Comparison of ENCODE assay signal across 8 mouse cellular contexts in genomic region chr2:167298729-167299705, GRCm38 (mm10). TPM values are rescaled to one million over a fixed set of nuclear protein-coding genes. Genes with fewer than 3 reads are reported as not detected.
A peak's percentile ranks its signal among the peaks of the same experiment; 100 is the strongest.
DNase-seq lines count a peak whose midpoint lies in the region; ATAC-seq and TF ChIP-seq lines count a peak whose summit lies in the region.

No protein-coding gene starts in this region.

- ATAC-seq in monocyte, adult 5-6 weeks (replicated peaks; ENCODE audit: insufficient number of reproducible peaks, low FRiP score, low TSS enrichment, poor library complexity, severe bottlenecking): no peak

- no peak for TF ChIP-seq POLR2A in kidney, adult 2 months (IDR thresholded peaks at IDR 0.05; ENCODE audit: low read depth, low read length)

- no peaks in the 10 kb centered on the region; the same call in 1 of the 2 replicates for H3K36me3 ChIP-seq in kidney, adult 2 months (ENCODE audit: control insufficient read depth, insufficient read depth, low read length)

- no peak for TF ChIP-seq CTCF in kidney, adult 2 months (conservative IDR thresholded peaks at IDR 0.05; ENCODE audit: insufficient read depth, insufficient read length, low read depth, low read length)

- H3K4me1 ChIP-seq in kidney, adult 2 months (ENCODE audit: control insufficient read depth, insufficient read depth, low read length): no peaks in the 10 kb centered on the region; the same call in 1 of the 2 replicates

- 80% methylated on average over 27 of the region's 27 CpGs for WGBS in kidney, adult 2 months

- peak; percentile 7 for DNase-seq in kidney, adult 18-20 months
- DNase-seq in kidney, adult 2 months: no peak
- peak; percentile 66 for DNase-seq in cerebellum, adult 11 months
- peak; percentile 24 to 31 for DNase-seq in frontal cortex, postnatal 14 days (ENCODE audit: low spot score in 2 of 2)
- DNase-seq in kidney, adult 9 months: peak; percentile 11
- peak; percentile 46 for DNase-seq in liver
- peak; percentile 35 for DNase-seq in right cerebral cortex, postnatal 14 days

- no peak overlapping the region for H3K4me3 ChIP-seq in kidney, adult 2 months (ENCODE audit: insufficient read depth, low read depth, low read length)

- H3K27me3 ChIP-seq in kidney, adult 2 months (replicated peaks; ENCODE audit: control insufficient read depth, insufficient read depth, low read length): no peaks in the 10 kb centered on the region

- H3K27ac ChIP-seq in kidney, adult 2 months (ENCODE audit: insufficient read depth, low read depth, low read length): no peak overlapping the region

RNA-seq across cellular contexts. Expression of gene B4galt5, which starts 50.0 kb away (rescaled TPM):
- 51.5 and 54.2 TPM in 2 replicates for polyA plus RNA-seq in kidney, adult 2 months (2012; rRNA removed)
- 107 to 198 TPM (median 140 TPM) in 3 replicates for total RNA-seq in monocyte, adult 5-6 weeks (2017)

RNA-seq across cellular contexts. Expression of gene Ptgis, which starts 58.6 kb away (rescaled TPM):
- polyA plus RNA-seq in kidney, adult 2 months (2012; rRNA removed): 8.3 and 11.2 TPM in 2 replicates
- not detected in 3 replicates for total RNA-seq in monocyte, adult 5-6 weeks (2017)
